Mouse (Mus musculus) right cerebral cortex, postnatal 14 days (tissue): ENCODE measurements around the gene Gm16867.
"Not testable (repeated sequence)": the region's sequence is repeated elsewhere in the genome, so short reads cannot be mapped to it uniquely, and the experiment has no call there.

Experiments
- DNase-seq: peaks from one replicate; pipeline ENCODE4 v3.0.0; 2022

Gene Gm16867

GRCm38 (mm10) chr14:69464465-69464864 is 38.7 kb downstream of the Gm16867 start:
- not testable (repeated sequence) for DNase-seq

DNA sequence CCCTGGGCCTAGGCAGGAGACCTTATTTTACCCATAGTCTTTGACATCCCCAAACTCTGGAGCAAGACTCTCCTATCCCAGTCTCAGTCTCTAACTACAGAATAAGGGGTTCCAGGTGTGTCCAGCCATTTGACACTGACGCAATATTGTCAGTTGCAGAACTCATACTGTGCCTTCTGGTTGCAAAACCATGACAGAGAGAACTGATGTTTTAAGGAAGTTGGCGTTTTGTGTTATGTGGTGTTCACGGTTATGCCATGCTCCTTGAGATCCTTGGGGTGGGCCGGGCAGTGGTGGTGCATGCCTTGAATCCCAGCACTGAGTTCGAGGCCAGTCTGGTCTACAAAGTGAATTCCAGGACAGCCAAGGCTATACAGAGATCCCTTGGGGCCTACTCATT is 45.5 kb downstream of the Gm16867 start:
- not testable (repeated sequence) for DNase-seq

GRCm38 (mm10) chr14:69454640-69455039 is 48.5 kb downstream of the Gm16867 start:
- not testable (repeated sequence) for DNase-seq

DNA sequence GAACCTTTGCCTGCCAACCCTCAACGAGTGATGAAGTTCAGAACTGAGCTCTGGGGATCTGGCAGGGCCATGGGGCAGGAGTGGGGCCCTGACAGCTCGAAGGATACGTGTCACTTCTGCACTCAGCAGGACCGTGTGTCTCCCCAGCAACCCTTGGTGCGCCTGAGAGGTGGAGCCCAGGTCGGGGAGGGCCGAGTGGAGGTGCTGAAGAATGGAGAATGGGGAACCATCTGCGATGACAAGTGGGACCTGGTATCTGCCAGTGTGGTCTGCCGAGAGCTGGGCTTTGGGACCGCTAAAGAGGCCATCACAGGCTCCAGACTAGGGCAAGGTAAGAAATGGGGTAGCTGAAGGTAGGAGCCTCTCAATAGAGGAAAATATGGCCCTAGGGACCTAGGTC is 54.3 kb downstream of the Gm16867 start:
- DNase-seq, result not testable (repeated sequence)

DNA sequence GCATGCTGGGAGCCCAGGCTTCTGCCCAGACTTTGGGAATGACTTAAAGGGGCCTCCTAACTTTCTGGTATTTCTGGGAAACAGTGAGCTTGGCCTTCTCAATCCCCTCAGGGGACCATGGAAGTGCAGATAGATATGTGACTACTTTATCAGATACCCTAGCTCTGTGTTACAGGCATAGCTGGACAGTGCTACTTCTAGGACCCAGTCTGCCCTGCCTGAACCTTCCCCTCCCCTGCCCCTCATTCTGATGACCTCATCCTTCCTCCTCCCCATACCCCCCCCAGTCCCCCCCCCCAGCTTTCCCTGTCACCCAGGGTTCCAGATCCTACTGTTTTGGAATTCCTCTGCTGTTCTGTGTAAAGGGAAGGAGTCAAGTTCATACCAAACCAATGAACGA is 56.2 kb downstream of the Gm16867 start:
- DNase-seq, result not testable (repeated sequence)

DNA sequence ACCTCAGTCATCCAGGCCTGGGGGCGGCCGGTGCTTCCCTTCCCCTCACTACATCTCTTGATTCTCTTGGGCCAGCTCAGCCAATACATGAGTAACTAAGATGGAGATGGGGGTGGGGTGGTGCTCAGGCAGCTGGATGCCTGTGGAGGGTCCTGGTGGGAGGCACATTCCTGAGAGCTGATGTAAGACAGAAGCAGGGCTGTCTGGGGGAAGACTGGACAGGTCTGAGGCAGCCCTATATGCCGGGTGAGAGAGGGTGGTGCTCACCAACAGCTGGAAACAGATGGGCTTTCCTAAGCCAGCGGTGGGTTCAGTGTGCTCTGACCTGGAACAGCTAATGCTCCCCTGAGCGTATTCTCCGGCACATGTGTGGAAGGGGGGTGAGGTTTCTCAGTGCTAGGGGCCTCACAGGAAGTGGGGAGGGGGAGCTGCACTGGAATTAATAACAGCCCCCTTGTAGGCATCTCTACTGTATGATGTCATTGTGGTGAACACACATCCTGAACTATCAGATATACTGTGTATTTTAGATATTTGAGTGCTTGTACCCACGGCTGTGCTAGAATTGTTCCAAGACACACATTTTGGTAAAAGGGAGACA is 60.0 kb downstream of the Gm16867 start:
- DNase-seq, result not testable (repeated sequence)

DNA sequence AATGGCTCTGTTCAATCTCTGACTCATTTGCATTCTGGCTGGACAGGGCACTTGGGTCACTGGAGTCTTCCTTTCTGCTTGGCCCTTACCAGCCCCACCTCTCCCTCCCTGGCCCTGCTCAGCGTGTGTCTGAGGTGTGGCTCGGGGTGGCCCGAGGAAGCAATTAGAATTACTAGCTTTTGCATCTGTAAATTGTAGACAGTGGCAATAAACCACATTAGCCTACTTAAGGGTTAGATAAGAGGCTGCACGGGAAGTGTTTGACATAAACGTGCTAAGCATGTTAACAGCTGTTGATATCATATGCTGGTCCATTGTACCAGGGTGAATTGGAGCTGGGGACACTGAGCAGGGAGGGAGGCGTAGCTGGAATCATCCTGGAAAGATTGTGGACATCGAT is 62.2 kb downstream of the Gm16867 start:
- DNase-seq, result not testable (repeated sequence)

DNA sequence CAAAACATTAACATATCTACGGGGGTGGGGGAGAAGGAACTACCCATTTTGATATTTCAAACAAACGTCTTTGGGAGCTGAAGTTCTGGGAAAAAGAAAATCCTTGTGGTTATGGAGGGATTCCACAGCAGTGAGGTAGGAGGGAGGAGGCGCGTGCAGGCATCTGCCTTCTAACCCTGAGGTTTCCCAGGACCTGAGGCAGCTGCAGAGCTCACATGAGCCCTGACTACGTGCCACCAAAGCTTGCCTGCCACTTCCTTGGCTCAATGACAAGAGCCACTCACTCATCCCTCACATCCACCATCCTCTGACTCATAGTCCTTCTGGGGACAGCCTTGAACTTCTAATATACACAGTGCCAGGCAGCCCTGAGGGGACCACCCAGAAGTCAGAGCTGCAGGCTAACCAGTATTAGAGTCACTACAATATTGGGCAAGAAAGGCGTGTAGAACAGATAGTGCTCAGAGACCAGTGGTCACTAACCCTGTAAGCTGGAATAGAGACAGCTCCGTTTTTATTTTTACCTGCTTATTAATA is 64.4 kb downstream of the Gm16867 start:
- DNase-seq, result not testable (repeated sequence)

GRCm38 (mm10) chr14:69421003-69421402 is 82.2 kb downstream of the Gm16867 start:
- not testable (repeated sequence) for DNase-seq

DNA sequence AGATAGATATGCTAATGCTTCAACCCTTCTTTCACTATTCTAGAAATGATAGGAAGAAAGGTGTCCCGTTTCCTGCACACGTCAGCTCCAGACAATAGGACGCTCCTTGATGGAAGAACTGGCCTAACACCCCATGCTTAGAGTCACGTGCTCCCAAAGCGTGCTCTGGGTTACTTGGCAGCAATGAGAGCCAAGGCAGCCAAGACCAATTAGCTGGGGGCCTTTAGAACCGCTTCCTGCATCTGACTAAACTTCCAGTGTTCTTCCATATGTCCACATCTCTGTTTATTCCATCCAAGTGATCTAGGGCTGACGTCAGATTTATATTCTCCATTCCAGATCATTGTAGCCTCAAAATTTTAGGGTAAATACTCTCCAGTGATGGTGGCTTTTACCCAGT is 85.6 kb downstream of the Gm16867 start:
- not testable (repeated sequence) for DNase-seq
